Mouse (Mus musculus) kidney, adult 2 months (tissue): Measurements from ENCODE around the gene Cpne4.

Experiments used
- CTCF ChIP-seq: fragments of 200-500 bp; conservative IDR thresholded peaks from 2 replicates; pipeline ENCODE4 v1.5.1; 2011; ENCODE audit warnings: low read depth, mild to moderate bottlenecking, control low read depth, low read length, moderate library complexity, mixed read lengths; ENCODE audit not compliant: insufficient read depth, insufficient read length
- POLR2A ChIP-seq: fragments of 200-500 bp; IDR thresholded peaks from one replicate; pipeline ENCODE4 v1.6.1; 2011; ENCODE audit warnings: low read depth, low read length, control low read depth

DNA sequence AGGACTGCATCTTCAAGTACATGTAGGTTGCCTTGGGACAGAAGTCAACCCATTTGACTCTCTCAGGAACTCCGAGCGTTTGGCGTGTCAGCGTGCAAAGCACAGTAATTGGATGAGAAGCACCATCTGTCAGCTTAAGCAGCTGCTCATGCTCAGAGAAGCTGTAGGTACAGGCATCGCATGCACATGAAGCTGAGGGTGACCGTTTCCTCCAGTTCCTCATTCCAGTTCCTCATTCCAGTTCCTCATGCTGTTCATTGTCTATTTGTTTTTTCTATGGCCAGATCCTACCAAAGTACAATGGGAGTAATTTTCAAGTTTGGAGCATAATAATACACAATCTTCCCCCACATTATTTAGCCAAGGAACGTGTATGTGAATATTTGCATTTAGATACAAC is 425.7 kb downstream of the Cpne4 start:
- TF ChIP-seq CTCF (no peak), POLR2A (no peak)
